10 mouse cellular contexts compared by ENCODE assay signal in the genomic region with DNA sequence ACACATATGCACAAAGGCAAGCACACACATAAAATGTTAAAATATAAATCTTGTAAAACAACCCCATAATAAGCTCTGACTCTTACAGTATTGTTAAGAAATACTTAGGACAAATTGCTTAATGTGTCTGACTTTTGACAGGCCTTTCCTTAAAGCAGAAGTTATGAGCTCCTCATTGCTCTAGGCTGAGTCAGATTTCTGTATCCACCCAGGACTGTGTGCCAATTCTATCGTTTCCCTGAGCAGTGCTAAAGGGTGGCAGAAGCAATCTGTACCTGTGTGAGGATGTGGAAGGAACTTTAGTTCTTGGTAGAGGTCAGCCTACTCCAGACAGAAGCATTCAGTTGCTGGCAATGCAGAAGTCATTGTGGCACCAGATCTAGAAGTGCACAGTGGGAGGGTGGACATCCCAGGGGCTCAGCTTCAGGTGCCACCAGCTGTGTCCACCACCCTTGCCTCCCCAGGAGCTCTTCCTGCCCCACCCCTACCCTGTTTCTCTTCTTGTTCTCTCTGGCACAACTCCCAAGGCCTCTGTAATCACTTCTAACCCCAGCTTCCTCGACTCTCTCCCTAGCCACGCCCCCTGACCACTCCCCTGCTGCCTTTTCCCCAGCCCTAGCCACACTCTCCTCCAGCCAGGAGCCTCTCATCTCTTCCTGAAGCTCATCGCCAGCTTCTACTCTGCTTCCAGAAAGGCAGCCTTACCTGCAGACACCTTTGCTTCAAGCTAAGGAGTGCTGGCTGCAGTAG. TPM values are rescaled to one million over a fixed set of nuclear protein-coding genes. Genes with fewer than 3 reads are reported as not detected.
DNase-seq lines count a peak whose midpoint lies in the region; ATAC-seq lines count a peak whose summit lies in the region.
"Had no signal": no experiment of that assay in that cellular context is flagged by ENCODE, and none has a peak within 500 bp of the region (broad histone marks: within the 10 kb centered on the region; RNA-seq: fewer than 3 reads in every experiment).

No protein-coding gene starts in this region.

- H3K27me3 ChIP-seq in heart, embryonic 10.5 days (ENCODE audit: insufficient read depth, poor library complexity, severe bottlenecking): no peaks in the 10 kb centered on the region
- H3K27me3 ChIP-seq: embryonic facial prominence, embryonic 12.5 days had no signal

- no peaks in the 10 kb centered on the region; the same call in 1 of the 2 replicates for H3K4me1 ChIP-seq in heart, embryonic 10.5 days
- H3K4me1 ChIP-seq: embryonic facial prominence, embryonic 12.5 days had no signal

- peak; percentile 19 to 39 for DNase-seq in heart, adult 9 months (ENCODE audit: low spot score in 2 of 2)
- no peak for DNase-seq in heart, embryonic 10.5 days (ENCODE audit: low spot score)
- DNase-seq in ZHBTc4 (ENCODE audit: low read depth, low spot score): peak; percentile 29
- peak; percentile 77 for DNase-seq in large intestine, adult 2 months (ENCODE audit: low read depth, low spot score)
- DNase-seq in right cerebral cortex, postnatal 4 days: no peak
- DNase-seq in cerebellum, adult 11 months: no peak
- DNase-seq in neural tube, embryonic 10.5 days (ENCODE audit: extremely low spot score, low spot score): no peak

- H3K9me3 ChIP-seq in heart, embryonic 10.5 days: no peaks in the 10 kb centered on the region
- H3K9me3 ChIP-seq: embryonic facial prominence, embryonic 12.5 days had no signal

- peak; percentile 70 for ATAC-seq in megakaryocyte progenitor cell, adult 5-6 weeks (replicated peaks; ENCODE audit: poor library complexity)

- H3K36me3 ChIP-seq in heart, embryonic 10.5 days: peaks cover 29% of the 10 kb centered on the region; the same call in 1 of the 2 replicates

- WGBS in heart, embryonic 10.5 days: 29% methylated on average over 4 of the region's 4 CpGs
- 15% methylated on average over 4 of the region's 4 CpGs for WGBS in large intestine, adult 2 months

- no peak overlapping the region for H3K4me3 ChIP-seq in heart, embryonic 10.5 days
- H3K4me3 ChIP-seq: embryonic facial prominence, embryonic 12.5 days; myocyte had no signal

- H3K27ac ChIP-seq in heart, embryonic 10.5 days: no peak overlapping the region
- H3K27ac ChIP-seq: embryonic facial prominence, embryonic 12.5 days had no signal

RNA-seq across cellular contexts. Expression of a gene that starts 11.5 kb away (rescaled TPM):
- 0.21 and 1.1 TPM in 2 replicates for polyA plus RNA-seq in heart, embryonic 10.5 days (2016; fragmentation: Nextera tagmentation; extraction: Ambion mirVana)
- polyA plus RNA-seq in large intestine, adult 2 months (2012; rRNA removed): 0.11 and 0.14 TPM in 2 replicates
- total RNA-seq in megakaryocyte progenitor cell, adult 5-6 weeks (2015): 1.5 and 1.7 TPM in 2 replicates
- total RNA-seq in megakaryocyte progenitor cell, adult 5-6 weeks (2017): 0.10 and 1.1 TPM in 2 replicates

RNA-seq across cellular contexts. Expression of a gene that starts 37.2 kb away (rescaled TPM):
- polyA plus RNA-seq in heart, embryonic 10.5 days (2016; fragmentation: Nextera tagmentation; extraction: Ambion mirVana): 13.5 and 14.9 TPM in 2 replicates
- 18.5 and 36.9 TPM in 2 replicates for polyA plus RNA-seq in large intestine, adult 2 months (2012; rRNA removed)
- total RNA-seq in megakaryocyte progenitor cell, adult 5-6 weeks (2015): 0.22 TPM in 1 of 2 replicates, not detected in the other
- not detected in 2 replicates for total RNA-seq in megakaryocyte progenitor cell, adult 5-6 weeks (2017)
- polyA plus RNA-seq: myocyte had no signal

RNA-seq across cellular contexts. Expression of a gene that starts 55.0 kb away (rescaled TPM):
- polyA plus RNA-seq in heart, embryonic 10.5 days (2016; fragmentation: Nextera tagmentation; extraction: Ambion mirVana): 7.1 and 12.5 TPM in 2 replicates
- 50.5 and 114 TPM in 2 replicates for polyA plus RNA-seq in large intestine, adult 2 months (2012; rRNA removed)
- 39.8 and 45.7 TPM in 2 replicates for total RNA-seq in megakaryocyte progenitor cell, adult 5-6 weeks (2015)
- 30.7 and 34.1 TPM in 2 replicates for total RNA-seq in megakaryocyte progenitor cell, adult 5-6 weeks (2017)

Comparison
In these comparisons a context has a peak if more than half of its experiments do, and no peak if none do; other contexts are left out.
1. DNase-seq: peak in heart, adult 9 months (2 of 2), ZHBTc4 (single experiment) and large intestine, adult 2 months (single experiment); none in heart, embryonic 10.5 days (single experiment), right cerebral cortex, postnatal 4 days (single experiment), cerebellum, adult 11 months (single experiment) and neural tube, embryonic 10.5 days (single experiment).